Mouse (Mus musculus) megakaryocyte, embryonic 14.5 days (primary cell): Measurements from ENCODE around the gene Gnb1.

Experiments used
- FLI1 ChIP-seq: IDR thresholded peaks from 2 replicates; pipeline ENCODE4 v1.6.1; 2012; ENCODE audit warnings: low read length, inconsistent platforms, mixed read lengths
- GATA1 ChIP-seq: IDR thresholded peaks from 3 replicates; pipeline ENCODE4 v1.6.1; 2012; ENCODE audit warnings: mixed read lengths, low read length, inconsistent platforms, borderline replicate concordance

- no peak for TF ChIP-seq GATA1
- TF ChIP-seq FLI1, result no peak
Observed at GRCm38 (mm10) chr4:155514810-155515209, 23.6 kb downstream of the Gnb1 start.
